Mouse (Mus musculus) T-cell, adult 2 months (primary cell): Measurements from ENCODE around the gene Dnase1l2.
"Not testable (repeated sequence)": the region's sequence is repeated elsewhere in the genome, so short reads cannot be mapped to it uniquely, and the experiment has no call there.

ENCODE experiments used
- DNase-seq: peaks from one replicate; pipeline ENCODE4 v3.0.0; 2022; ENCODE audit warnings: low spot score

Dnase1l2 gene

DNA sequence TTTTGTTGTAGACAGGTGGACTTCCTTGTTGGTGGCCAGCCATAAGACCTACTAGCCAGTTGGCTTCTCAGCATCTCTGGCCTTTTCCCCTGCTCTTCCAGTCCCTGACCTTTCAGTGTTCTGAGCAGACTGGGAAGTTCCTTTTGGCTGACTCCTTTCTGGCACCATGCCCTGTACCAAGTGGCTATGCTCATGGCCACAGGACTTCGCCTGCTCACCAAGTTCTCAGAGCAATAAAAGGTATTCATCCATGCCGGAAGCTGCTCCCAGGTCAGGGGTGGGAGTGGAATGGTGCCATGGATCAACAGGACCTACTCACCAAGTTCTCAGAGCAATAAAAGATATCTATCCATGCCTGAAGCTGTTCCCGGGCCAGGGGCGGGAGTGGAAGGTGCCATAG lies 29.6 kb upstream of the Dnase1l2 start:
- DNase-seq: no peak

DNA sequence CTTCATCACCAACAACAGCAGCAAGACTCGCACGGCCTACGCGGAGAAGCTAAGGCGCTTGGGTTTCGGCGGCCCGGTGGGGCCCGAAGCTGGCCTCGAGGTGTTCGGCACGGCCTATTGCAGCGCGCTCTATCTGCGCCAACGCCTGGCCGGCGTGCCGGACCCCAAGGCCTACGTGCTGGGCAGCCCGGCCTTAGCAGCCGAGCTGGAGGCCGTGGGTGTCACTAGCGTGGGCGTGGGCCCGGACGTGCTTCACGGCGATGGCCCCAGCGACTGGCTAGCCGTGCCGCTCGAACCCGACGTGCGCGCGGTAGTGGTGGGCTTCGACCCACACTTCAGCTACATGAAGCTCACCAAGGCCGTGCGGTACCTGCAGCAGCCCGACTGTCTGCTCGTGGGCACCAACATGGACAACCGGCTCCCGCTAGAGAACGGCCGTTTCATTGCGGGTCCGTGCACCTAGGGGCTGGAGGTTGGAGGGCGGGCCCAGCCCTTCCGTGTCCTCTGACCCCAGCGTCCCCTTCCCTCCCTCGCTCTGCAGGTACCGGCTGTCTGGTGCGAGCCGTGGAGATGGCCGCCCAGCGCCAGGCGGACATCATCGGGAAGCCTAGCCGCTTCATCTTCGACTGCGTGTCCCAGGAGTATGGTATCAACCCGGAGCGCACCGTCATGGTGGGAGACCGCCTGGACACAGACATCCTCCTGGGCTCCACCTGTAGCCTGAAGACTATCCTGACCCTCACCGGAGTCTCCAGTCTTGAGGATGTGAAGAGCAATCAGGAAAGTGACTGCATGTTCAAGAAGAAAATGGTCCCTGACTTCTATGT lies 28.0 kb upstream of the Dnase1l2 start:
- no peak for DNase-seq

DNA sequence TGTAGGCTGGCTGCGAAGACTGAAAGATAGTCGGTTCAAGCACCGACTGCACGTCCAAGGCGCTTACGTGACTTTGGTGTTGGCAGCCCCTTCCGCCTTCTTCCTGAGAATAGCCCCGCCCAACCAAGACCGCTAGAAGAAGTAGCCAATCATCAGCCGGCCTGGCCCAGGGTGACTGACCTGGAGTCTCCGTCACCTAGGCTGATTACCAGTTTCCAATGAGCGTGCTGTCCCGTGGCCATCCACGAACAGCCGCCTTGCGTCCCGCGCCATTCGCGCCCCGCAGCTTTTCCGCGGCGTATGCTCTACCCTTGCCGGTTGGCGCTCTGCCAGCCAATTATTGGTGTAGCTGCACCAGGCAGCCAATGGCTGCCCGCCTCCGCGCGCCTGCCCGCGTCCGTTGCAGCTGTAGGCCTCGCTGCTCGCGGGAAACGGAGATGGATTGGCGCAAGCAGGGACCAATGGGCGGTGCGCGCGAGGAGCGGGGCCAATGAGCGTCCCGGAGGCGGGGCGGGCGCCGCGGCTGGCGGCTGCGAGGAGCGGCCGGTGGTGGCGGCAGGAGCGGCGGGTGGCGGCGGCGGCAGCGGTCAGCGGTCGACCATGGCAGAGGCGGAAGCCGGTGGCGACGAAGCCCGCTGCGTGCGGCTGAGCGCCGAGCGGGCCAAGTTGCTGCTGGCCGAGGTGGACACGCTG lies 27.2 kb upstream of the Dnase1l2 start, which contains the start of the genes E4f1 and Pgp:
TSS of gene E4f1 (minus strand) at position 404 of the 693 bp plus-strand sequence.
TSS of gene Pgp (plus strand) at position 483 of the 693 bp plus-strand sequence.
- DNase-seq: peak; percentile 98

DNA sequence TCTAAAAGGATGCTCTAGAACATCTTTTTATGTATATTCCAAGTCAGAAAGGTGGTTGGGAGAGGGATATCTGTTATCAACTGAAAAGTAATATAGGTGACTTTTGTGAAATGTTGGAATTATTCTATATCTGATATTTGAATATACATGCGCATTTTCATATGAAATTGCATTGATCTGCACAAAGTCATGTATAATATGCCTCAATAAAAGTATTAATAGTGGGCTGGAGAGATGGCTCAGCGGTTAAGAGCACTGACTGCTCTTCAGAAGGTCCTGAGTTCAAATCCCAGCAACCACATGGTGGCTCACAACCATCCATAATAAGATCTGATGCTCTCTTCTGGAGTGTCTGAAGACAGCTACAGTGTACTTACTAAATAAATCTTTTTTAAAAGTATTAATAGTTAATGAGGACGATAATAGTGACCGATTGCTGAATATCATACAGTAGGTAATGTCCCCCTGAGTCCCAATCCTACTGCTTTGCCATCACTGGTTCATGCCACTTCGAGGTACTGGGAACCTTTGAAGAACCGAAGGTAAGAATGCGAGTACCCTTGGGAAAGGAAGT lies 26.5 kb upstream of the Dnase1l2 start:
- no peak for DNase-seq

DNA sequence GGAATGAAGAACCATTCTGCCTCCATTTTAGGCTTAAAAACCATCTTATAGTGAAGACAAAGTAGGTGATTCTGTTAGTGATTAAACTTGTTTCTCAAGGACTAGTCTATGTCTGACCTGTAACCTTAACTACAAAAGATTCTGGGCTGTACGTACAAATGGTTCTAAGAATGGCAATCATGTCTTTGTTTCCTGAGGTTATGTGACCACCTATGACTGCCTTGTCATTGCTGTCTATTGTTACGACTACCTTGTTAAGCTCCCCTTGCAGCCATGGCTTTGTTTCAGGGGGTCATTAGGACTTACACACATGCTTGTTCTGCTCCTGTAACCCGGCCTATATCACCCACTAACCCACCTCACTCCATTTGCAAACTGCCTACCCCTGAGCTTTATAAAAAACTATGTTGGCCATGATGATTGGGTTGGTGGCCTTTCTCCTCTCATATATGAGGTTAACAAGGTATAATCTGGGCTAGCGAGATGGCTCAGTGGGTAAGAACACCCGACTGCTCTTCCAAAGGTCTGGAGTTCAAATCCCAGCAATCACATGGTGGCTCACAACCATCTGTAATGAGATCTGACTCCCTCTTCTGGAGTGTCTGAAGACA lies 25.8 kb upstream of the Dnase1l2 start:
- no peak for DNase-seq

DNA sequence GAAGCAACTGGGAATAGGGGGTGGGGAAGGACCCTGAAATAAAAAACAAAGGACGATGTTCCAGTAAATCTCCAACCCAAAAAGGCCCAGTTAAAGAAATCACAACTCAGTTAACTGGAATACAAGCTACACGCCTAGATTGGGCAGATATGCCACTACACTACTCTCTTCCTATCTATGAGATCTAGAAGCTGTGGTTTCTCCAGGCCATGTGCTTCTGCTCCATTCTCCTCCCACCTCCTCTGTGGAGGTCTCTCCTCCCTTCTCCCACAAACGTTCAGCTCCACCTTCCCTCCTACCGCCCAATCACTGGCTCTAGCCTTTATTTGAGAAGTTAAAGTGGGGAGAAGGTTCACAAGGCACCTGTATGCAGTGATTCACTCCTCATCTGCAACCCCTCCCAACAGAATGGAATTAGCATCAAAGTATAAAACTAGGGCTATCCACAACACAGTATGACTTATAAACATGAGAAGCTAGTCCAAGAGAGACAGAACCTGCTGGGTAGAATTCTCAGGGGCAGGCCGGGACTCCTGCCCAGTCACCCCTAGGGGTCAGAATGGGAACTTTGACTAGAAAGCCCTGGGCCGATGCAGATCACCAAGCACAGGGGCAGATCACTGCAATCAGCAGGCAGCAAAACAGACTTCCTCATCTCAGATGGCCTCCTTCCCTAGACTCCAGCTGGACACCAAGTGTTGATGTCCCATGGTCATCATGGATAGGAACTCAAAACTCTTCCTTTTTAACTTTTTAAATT lies 20.6 kb upstream of the Dnase1l2 start:
- DNase-seq: no peak

DNA sequence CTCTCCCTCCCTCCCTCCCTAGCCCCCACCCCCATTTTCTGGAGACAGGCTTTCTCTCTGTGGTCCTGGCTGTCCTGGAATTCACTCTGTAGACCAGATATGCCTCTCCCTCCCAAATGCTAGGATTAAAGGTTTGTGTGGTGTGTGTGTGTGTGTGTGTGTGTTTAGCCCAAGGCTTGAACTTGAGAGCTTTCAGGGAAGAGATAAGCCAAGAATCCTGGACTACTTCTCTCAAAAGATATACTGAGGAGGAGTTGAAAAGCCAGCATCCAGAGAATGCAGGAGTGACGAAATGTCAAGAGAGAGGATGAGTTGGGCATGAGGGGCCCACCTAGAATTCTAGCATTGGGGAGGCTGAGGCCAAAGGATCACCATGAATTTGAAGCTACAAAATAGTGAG lies 20.0 kb upstream of the Dnase1l2 start:
- no peak for DNase-seq

DNA sequence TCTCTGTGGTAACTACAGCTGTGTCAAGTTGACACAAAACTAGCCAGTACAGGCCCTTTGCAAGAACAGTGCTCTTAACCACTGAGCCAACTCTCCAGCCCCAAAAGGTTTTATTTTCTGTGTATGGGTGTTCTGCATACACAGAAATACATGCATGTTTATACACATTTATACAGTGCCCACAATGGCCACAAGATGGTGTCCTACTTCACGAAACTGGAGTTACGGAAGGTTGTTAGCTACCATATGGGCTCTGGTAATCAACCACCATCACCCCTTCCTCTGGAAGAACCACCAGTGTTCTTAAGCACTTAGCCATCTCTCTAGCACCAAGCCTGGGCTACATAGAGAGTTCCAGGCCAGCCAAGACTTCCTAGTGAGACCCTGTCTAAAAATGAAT lies 18.7 kb upstream of the Dnase1l2 start:
- peak; percentile 42 for DNase-seq

DNA sequence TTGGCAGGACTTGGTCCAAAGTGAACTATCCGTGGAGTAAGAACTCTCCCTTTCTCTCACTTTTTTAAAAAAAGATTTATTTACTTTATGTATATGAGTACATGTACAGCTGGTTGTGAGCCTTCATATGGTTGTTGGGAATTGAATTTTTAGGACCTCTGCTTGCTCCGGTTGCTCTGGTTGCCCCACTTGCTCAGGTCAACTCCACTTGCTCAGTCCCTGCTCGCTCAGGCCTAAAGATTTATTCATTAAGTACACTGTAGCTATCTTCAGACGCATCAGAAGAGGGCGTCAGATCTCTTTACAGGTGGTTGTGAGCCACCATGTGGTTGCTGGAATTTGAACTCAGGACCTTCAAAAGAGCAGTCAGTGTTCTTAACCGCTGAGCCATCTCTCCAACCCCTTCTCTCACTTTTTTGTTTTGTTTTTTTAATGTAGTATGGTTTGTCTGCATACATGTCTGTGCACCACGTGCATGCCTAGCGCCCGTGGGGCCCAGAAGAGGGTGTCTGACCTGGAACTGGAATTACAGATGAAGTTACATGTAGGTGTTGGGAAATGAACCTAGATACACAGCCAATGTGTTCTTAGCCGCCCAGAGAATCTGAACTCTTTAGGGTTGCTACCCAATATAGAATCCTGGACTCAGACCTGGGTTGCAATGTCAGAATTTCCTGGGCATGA lies 12.8 kb upstream of the Dnase1l2 start:
- not testable (repeated sequence) for DNase-seq

DNA sequence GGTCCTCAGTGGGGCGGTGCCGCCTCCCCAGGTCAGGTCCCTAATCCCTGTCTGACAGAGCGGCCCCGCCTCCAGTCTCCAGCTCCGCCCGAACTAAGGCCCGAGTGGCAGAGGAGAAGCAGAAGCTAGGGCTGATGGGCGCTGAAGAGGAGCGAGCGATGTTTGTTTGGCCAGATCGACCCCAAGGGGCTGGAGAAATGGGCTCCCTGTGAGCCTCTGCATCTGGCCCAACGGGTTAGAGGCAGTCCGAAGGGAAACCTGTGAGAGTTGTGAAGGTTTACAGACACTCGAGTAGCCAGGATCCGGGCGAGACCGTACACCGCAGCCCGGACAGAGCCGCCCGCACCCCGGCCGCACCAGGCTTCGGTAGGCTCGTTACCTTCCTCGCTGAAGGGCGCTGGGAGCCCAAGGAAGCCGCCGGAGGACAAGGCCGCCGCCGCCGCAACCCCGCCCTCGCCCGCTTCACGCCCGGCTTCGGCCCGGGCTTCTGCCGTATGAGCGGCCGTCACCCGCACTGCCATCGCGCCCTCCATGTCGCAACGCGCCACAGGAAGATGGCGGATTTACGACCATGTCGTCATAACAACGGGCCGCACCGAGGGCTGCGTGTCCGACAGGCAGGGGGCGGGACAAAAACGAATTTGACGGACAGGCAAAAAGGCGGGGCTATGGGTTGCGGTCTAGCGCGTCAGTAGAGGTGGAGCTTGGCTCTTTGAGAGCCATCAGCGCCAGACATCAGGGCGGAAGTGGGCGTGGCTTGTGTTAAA lies 12.0 kb upstream of the Dnase1l2 start:
- DNase-seq: peak; percentile 100

DNA sequence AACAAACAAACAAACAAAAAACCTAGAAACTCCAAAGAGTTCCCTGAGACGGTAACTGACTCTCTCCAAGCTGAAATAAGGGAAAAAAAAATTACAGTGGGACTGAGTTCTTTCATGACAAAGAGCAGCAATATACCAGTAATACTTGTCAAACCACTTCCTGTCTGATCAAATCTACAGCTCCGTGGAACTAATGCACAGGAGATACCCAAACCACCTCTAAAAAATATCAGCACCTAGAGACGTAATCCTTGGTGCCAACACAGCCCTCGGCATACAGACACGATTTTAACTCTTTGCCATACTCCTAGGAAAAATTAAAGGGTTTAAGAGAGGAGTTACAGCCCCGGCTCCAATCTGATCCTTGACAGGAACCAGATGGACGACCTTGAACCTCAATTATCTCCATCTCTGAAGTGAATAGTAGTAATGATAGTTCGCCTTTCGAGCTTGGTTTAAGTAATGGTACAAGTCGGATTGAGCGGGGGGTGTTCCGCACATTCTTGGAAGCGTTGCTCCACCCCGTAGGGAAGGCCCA lies 11.4 kb upstream of the Dnase1l2 start:
- peak; percentile 64 for DNase-seq

DNA sequence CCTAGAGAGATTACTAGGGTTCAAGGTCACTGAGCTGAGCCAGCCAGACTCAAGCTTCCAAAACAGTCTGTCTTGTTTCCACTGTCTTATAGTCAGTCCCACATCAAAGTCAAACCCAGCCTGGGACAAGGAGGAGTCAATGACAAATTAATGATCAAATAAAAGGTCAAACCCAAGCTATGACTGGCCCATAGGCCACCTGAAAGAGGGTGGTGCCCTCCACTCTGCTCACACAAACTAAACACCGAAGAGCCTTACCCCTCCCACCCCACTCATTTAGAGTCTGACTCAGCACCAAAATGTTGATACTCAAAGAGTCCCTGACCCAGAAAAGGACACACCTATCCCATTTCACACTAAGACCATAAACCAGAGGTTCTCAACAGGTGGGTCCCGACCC lies 10.5 kb upstream of the Dnase1l2 start:
- DNase-seq: no peak

DNA sequence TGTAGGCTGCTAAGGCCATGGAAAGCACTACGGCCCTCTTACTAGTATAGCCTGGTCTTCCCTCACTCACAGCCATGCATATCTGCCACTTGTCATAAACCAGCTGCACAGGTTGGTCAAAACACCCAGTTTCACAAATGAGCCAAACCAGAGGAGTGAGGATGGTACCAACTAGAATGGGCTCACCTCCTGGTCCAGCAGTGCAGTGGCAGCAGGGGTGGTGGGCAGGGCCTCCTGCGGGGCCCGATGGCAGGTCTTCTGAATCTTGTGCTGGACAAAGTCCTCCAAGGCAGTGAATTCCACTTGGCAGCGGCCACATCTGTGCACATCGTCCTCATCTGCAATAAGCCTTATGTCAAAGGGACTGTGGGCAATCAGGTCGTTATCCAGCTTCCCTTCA lies 8.3 kb upstream of the Dnase1l2 start:
- DNase-seq: no peak

DNA sequence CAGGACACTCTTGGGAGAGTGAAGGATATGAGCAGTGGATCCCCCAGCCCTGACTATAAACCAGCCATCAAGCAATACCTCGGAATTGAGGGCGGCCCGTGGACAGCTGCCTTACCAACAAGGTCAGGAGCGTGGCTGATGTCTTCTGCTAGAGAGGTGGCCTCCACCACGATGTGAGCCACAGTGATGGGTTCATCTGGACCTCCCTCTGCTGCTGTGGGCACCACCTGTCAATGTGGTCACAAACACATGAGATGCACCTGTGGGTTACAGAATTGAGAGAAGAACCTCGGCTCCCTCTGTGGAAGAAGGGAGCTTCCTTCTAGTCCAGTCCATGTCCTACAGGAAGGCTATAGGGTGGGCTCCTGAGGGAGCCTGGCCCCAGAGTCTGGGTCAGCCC lies 6.6 kb upstream of the Dnase1l2 start:
- DNase-seq: no peak

DNA sequence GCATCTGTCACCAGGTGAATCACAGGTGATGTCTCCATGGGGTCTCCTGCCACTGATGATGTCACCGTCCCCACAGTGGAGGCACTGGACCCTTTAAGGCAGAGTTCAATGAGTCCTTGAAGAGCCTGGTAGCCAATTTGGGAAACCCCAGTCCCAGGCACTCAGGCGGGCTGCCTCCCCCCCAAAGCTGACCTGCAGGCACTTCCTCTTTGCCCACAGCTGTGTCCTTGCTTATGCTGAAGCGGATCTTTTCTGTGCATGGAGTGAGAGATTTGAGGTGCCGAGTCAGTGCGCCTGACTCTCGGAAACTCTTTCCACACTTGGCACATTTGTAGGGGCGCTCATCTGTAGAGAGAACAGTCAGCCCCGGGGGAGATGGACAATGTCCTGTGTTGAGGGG lies 3.7 kb upstream of the Dnase1l2 start:
- no peak for DNase-seq

DNA sequence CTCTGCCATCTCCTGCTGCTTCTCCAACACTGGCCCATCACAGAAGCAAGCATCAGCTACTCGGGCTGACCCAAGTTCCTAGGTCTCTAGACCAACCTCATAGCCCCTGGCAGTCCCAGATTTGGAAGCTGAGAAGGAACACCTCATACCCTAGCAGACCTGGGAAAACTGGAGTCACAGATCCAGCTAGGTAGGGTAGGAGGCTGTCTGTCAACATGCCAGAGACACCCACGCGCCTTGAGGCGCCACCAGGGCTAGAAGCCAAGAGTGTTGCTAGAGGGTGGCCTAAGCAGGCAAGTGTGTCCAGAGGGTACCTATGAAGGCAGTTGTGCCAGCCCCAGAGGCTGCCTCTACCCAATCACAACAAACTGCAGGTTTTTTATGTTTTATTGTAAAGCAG lies 504 bp upstream of the Dnase1l2 start:
- DNase-seq: no peak

DNA sequence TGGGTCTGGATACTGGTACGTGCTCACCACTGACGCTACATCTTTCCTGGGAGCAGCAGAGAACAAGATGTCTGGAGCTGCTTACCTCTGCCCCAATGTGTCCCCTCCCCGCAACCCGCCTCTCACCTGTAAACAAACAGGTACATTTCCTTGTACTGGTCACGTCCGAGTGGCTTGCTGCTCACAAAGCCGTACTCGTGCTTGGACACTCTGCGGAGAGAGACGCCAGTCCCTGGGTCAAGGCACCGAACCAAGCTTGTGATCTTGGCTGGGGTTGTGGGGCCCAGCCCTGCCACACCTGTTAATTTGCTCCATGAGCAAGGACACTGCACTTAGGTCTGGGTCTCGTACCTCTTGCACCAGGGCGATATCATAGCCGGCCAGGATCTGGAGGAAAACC lies 798 bp downstream of the Dnase1l2 start:
- no peak for DNase-seq

DNA sequence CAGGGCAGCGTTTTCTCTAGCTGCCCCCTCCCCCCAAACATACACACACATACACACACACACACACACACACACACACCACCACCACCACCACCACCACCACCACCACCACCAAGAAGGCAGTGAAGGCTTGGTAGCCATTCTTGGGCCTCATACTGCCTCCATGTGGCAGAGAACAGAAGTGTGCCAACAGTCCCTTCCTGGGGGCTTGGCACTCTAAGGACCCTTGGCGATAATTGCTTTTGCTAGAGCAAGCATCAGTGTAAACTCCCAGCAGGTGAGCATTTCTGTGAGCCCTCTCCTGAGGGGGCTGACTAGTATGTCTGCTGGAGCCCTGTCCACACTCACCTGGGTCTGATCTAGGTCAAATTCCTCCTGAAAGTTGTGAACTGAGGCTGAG lies 1.8 kb downstream of the Dnase1l2 start:
- DNase-seq: no peak

DNA sequence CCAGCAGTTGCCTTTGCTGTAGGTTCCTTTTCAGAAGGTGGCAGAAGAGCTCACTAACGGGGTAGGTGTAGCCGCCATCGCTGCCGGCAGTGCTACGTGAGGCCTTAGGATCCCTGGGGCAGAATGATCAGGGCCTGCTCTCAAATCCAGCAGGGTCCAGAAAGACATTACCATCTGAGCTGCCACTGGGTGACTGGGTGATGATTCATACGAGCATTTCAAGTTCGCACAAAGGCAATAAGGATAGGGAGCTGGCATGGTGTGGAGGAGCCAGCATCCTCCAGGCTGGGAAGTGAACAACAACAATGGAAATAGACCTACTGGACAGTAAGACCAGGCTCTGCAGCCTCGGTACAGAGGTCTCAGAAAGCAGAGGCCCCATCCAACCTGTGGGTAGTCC lies 2.5 kb downstream of the Dnase1l2 start:
- no peak for DNase-seq

DNA sequence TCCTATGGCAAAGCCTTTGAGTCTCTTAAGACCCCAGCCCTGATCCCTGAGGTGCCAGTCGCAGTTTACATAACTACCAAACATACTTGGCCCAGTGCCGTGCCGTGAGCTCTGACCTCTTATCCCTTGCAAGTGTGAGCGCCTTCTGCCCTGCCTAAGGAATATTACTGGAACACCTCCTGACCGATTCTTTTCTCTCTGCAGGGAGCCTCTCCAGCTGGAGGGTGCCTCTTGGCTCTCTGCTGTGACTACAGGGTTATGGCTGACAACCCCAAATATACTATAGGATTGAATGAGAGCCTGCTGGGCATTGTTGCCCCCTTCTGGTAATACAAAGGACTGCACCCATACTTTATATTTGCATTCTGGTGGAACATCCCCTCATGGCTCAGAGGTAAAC lies 5.9 kb downstream of the Dnase1l2 start:
- DNase-seq: peak; percentile 50
